Mouse (Mus musculus) lung, postnatal 0 days (tissue): Measurements from ENCODE around the gene Gas2l2. TPM values are rescaled to one million over a fixed set of nuclear protein-coding genes. Genes with fewer than 3 reads are reported as not detected.
A peak's percentile ranks its signal among the peaks of the same experiment; 100 is the strongest.

Experiments
- ATAC-seq: fragments of 200-750 bp; cut with Nextera tagmentation; 2 replicates; pipeline ENCODE4 v1.8.0; 2017; ENCODE audit warnings: moderate library complexity
- DNase-seq: peaks from one replicate; pipeline ENCODE4 v3.0.0-alpha.2; 2016; ENCODE audit warnings: low spot score
- H3K27ac ChIP-seq: fragments of 300-500 bp; sonication (generic); 2 replicates; pipeline ENCODE4 v1.5.1; 2014; ENCODE audit warnings: antibody characterized with exemption, mild to moderate bottlenecking, low read length, mixed read lengths
- H3K27me3 ChIP-seq: fragments of 300-500 bp; sonication (generic); replicated peaks from 2 replicates; pipeline ENCODE4 v1.6.1; 2014; ENCODE audit warnings: low read length, mixed read lengths; ENCODE audit not compliant: insufficient read depth
- H3K36me3 ChIP-seq: fragments of 300-500 bp; sonication (generic); 2 replicates; pipeline ENCODE4 v1.6.1; 2014; ENCODE audit warnings: low read length, mixed read lengths; ENCODE audit not compliant: insufficient read depth
- H3K4me1 ChIP-seq: fragments of 300-500 bp; sonication (generic); 2 replicates; pipeline ENCODE4 v1.6.1; 2014; ENCODE audit warnings: antibody characterized with exemption, low read depth, low read length, mixed read lengths; ENCODE audit not compliant: insufficient read depth
- H3K4me2 ChIP-seq: fragments of 300-500 bp; sonication (generic); replicated peaks from 2 replicates; pipeline ENCODE4 v1.6.1; 2014; ENCODE audit warnings: low read depth, mild to moderate bottlenecking, low read length, moderate library complexity, mixed read lengths
- H3K4me3 ChIP-seq: fragments of 300-500 bp; sonication (generic); 2 replicates; pipeline ENCODE4 v1.5.1; 2014; ENCODE audit warnings: low read depth, low read length
- H3K9ac ChIP-seq: fragments of 300-500 bp; sonication (generic); replicated peaks from 2 replicates; pipeline ENCODE4 v1.6.1; 2014; ENCODE audit warnings: low read depth, mild to moderate bottlenecking
- H3K9me3 ChIP-seq: fragments of 300-500 bp; sonication (generic); 2 replicates; pipeline ENCODE4 v1.6.1; 2016; ENCODE audit warnings: low read length, mixed read lengths
- CTCF ChIP-seq: IDR thresholded peaks from 2 replicates; pipeline ENCODE4 v1.5.1; 2016; ENCODE audit warnings: antibody characterized with exemption, mild to moderate bottlenecking
- EP300 ChIP-seq: IDR thresholded peaks from 2 replicates; pipeline ENCODE4 v1.6.1; 2016; ENCODE audit warnings: antibody characterized with exemption, mild to moderate bottlenecking, control low read depth
- WGBS: fragments of 180-500 bp; shearing (Covaris S2); extraction: QIAGEN DNeasy Blood & Tissue Kit; methylation state at CpG from one replicate; pipeline ENCODE4 v1.1.7; 2014; 5-methylcytosine and 5-hydroxymethylcytosine counted together
- polyA plus RNA-seq: library from polyadenylated mRNA; unstranded; fragments of >200 nt; fragmentation: Nextera tagmentation; extraction: Ambion mirVana; gene quantifications from 2 replicates; pipeline ENCODE4 v1.2.1, GENCODE M21; 2015

The Gas2l2 gene
- polyA plus RNA-seq, 1 experiment from 2014 or later, result 1.8 TPM

GRCm38 (mm10) chr11:83421305-83421704, 8.0 kb downstream of the Gas2l2 start:
- Histone ChIP-seq H3K4me3 (no peak overlapping the region), H3K27ac (no peak overlapping the region), H3K36me3 (no peaks in the 10 kb centered on the region), H3K9me3 (no peaks in the 10 kb centered on the region), H3K4me1 (no peaks in the 10 kb centered on the region), H3K27me3 (peaks cover 11% of the 10 kb centered on the region; the same call in 1 of the 2 replicates), H3K4me2 (no peak overlapping the region), H3K9ac (no peak overlapping the region)
- DNase-seq (peak; percentile 80), ATAC-seq (no peak)
- WGBS, result 1% methylated on average over 9 of the region's 9 CpGs
- no peak for TF ChIP-seq CTCF
- no peak for TF ChIP-seq EP300

- Histone ChIP-seq H3K9me3 (no peaks in the 10 kb centered on the region), H3K4me2 (no peak overlapping the region), H3K27ac (no peak overlapping the region), H3K9ac (no peak overlapping the region), H3K4me3 (no peak overlapping the region), H3K36me3 (no peaks in the 10 kb centered on the region), H3K27me3 (peaks cover 11% of the 10 kb centered on the region; the same call in 1 of the 2 replicates), H3K4me1 (no peaks in the 10 kb centered on the region)
- DNase-seq (no peak), ATAC-seq (no peak)
- 43% methylated on average over 4 of the region's 4 CpGs for WGBS
- TF ChIP-seq CTCF, result peak; percentile 27
- TF ChIP-seq EP300, result no peak
Observed at GRCm38 (mm10) chr11:83420338-83420737, 8.9 kb downstream of the Gas2l2 start.

GRCm38 (mm10) chr11:83418566-83418965, 10.7 kb downstream of the Gas2l2 start:
- DNase-seq (peak; percentile 45), ATAC-seq (peak; percentile 73)
- no peak overlapping the region for H3K9ac ChIP-seq
- TF ChIP-seq EP300 (no peak), CTCF (peak; percentile 36)
- peaks cover 11% of the 10 kb centered on the region; the same call in 1 of the 2 replicates for H3K27me3 ChIP-seq
- no peaks in the 10 kb centered on the region for H3K9me3 ChIP-seq
- H3K4me1 ChIP-seq, result no peaks in the 10 kb centered on the region
- H3K36me3 ChIP-seq, result no peaks in the 10 kb centered on the region
- H3K4me2 ChIP-seq, result no peak overlapping the region
- H3K4me3 ChIP-seq, result no peak overlapping the region
- WGBS, result 5% methylated on average over 38 of the region's 38 CpGs
- no peak overlapping the region for H3K27ac ChIP-seq

- TF ChIP-seq CTCF, result no peak
- TF ChIP-seq EP300, result no peak
- H3K36me3 ChIP-seq, result no peaks in the 10 kb centered on the region
- DNase-seq (no peak), ATAC-seq (no peak)
- H3K4me3 ChIP-seq, result no peak overlapping the region
- 70% methylated on average over 7 of the region's 7 CpGs for WGBS
- no peak overlapping the region for H3K9ac ChIP-seq
- no peaks in the 10 kb centered on the region for H3K9me3 ChIP-seq
- no peak overlapping the region for H3K4me2 ChIP-seq
- H3K27me3 ChIP-seq, result peaks cover 11% of the 10 kb centered on the region; the same call in 1 of the 2 replicates
- H3K27ac ChIP-seq, result no peak overlapping the region
- no peaks in the 10 kb centered on the region for H3K4me1 ChIP-seq
Observed at GRCm38 (mm10) chr11:83417708-83418107, 11.5 kb downstream of the Gas2l2 start.

- 5% methylated on average over 5 of the region's 5 CpGs for WGBS
- H3K4me3 ChIP-seq, result no peak overlapping the region
- DNase-seq (peak; percentile 69), ATAC-seq (peak; percentile 57; the same call in 1 of the 2 replicates)
- H3K27me3 ChIP-seq, result peaks cover 11% of the 10 kb centered on the region; the same call in 1 of the 2 replicates
- TF ChIP-seq EP300 (no peak), CTCF (no peak)
- no peak overlapping the region for H3K4me2 ChIP-seq
- no peaks in the 10 kb centered on the region for H3K4me1 ChIP-seq
- no peak overlapping the region for H3K27ac ChIP-seq
- H3K9me3 ChIP-seq, result no peaks in the 10 kb centered on the region
- no peaks in the 10 kb centered on the region for H3K36me3 ChIP-seq
- no peak overlapping the region for H3K9ac ChIP-seq
Observed at GRCm38 (mm10) chr11:83417080-83417479, 12.2 kb downstream of the Gas2l2 start.

- ATAC-seq (no peak), DNase-seq (no peak)
- no peak overlapping the region for H3K27ac ChIP-seq
- no peak overlapping the region for H3K4me2 ChIP-seq
- TF ChIP-seq CTCF, result no peak
- no peak for TF ChIP-seq EP300
- no peak overlapping the region for H3K4me3 ChIP-seq
- no peaks in the 10 kb centered on the region for H3K27me3 ChIP-seq
- 62% methylated on average over 6 of the region's 6 CpGs for WGBS
- H3K36me3 ChIP-seq, result no peaks in the 10 kb centered on the region
- no peak overlapping the region for H3K9ac ChIP-seq
- no peaks in the 10 kb centered on the region for H3K9me3 ChIP-seq
- H3K4me1 ChIP-seq, result peaks cover 4% of the 10 kb centered on the region; the same call in 1 of the 2 replicates
Observed at GRCm38 (mm10) chr11:83410510-83410909, 18.7 kb downstream of the Gas2l2 start.
